Mouse (Mus musculus) C3H10T1/2 (cell line): Measurements from ENCODE around the gene Mthfs. TPM values are rescaled to one million over a fixed set of nuclear protein-coding genes. Genes with fewer than 3 reads are reported as not detected.

ENCODE experiments used
- polyA plus RNA-seq, 2 experiments: library from polyadenylated mRNA; unstranded; fragments of >200 nt; fragmentation: generic; extraction: Trizol; gene quantifications; one replicate each; pipeline ENCODE4 v1.2.1; 2012; ENCODE audit warnings: missing spikeins in 2 of 2

Gene Mthfs
- polyA plus RNA-seq: 10 to 100 TPM in 1 of 2 experiments, 1 to 10 TPM in 1; 3.3 to 13.0 TPM

GRCm38 (mm10) chr9:89210353-89211064, at the start of gene Mthfs:
Mthfs (plus strand) TSS chr9:89210676.

DNA sequence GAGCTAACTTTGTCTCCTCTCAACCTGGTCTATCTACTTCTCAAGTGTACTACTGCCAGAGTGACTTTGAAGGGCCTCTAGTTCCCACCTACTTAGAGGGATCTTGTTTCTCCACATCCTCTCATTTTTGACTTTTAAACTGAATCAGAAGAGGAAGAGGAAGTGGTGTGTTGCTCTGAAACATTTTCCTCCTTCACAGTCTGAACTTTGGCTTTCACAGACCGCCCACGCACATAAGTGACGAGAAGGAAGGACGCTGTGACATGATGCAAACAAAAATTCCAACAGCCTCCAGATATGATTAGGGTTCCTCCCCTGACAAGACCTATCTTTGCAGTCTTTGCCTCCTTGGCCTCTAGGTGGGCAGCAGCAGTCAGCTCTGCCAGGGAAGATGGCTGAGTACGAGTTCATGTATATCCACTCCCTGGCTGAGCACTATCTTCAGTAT, 11.5 kb upstream of the Mthfs start, which contains the start of the genes Bcl2a1b and Gm29094:
Bcl2a1b (plus strand) TSS at position 241 of the 448 bp plus-strand sequence.
Gm29094 (plus strand) TSS at position 411 of the 448 bp plus-strand sequence.

Other genes starting within 250 kb of the Mthfs start
- not detected for gene Trim43b, start 117.8 kb upstream of the Mthfs start, polyA plus RNA-seq
- gene Bcl2a1b, start 11.5 kb upstream of the Mthfs start, polyA plus RNA-seq: not detected
- not detected for gene Gm29094, start 11.3 kb upstream of the Mthfs start, polyA plus RNA-seq